Mouse (Mus musculus): ENCODE data around the gene Pitpnb. TPM values are rescaled to one million over a fixed set of nuclear protein-coding genes. Genes with fewer than 3 reads are reported as not detected.

The Pitpnb gene
- total RNA-seq, 2 experiments from 2014 or later, result 19.4 to 20.2 TPM

GRCm38 (mm10) chr5:111393346-111394197, 63.0 kb downstream of the Pitpnb start:
- intact Hi-C loops (cut with DNase I), result no loop called here
- no peak for DNase-seq

- intact Hi-C loops (cut with DNase I), result no loop called here
- no peak for DNase-seq
These were observed 63.9 kb downstream of the Pitpnb start for GRCm38 (mm10) chr5:111394198-111395053.

- intact Hi-C loops (cut with DNase I), result no loop called here
- no peak for DNase-seq
These were observed 65.2 kb downstream of the Pitpnb start for GRCm38 (mm10) chr5:111395771-111396170.

- DNase-seq, result no peak
- intact Hi-C loops (cut with DNase I), result no loop called here
These were observed 65.6 kb downstream of the Pitpnb start for GRCm38 (mm10) chr5:111396199-111396598.

GRCm38 (mm10) chr5:111398471-111398870, 67.9 kb downstream of the Pitpnb start:
- intact Hi-C loops (cut with DNase I), result no loop called here
- DNase-seq, result no peak

- intact Hi-C loops (cut with DNase I), result no loop called here
- no peak for DNase-seq
These were observed 68.7 kb downstream of the Pitpnb start for GRCm38 (mm10) chr5:111399271-111399670.

GRCm38 (mm10) chr5:111401879-111402650, 71.5 kb downstream of the Pitpnb start:
- DNase-seq, result no peak
- intact Hi-C loops (cut with DNase I), result no loop called here

- DNase-seq, result peak in 1 of 2 experiments; percentile 43
- intact Hi-C loops (cut with DNase I), result no loop called here
These were observed 72.1 kb downstream of the Pitpnb start for GRCm38 (mm10) chr5:111402651-111402996.

- intact Hi-C loops (cut with DNase I), result no loop called here
- no peak for DNase-seq
These were observed 74.2 kb downstream of the Pitpnb start for GRCm38 (mm10) chr5:111404721-111405120.

- intact Hi-C loops (cut with DNase I), result loop anchor here (2.0 kb wide), 1 partner anchor 274 kb away; no protein-coding TSS in a partner anchor
- DNase-seq, result peak in 1 of 2 experiments; percentile 48
These were observed 78.0 kb downstream of the Pitpnb start for GRCm38 (mm10) chr5:111408470-111409105.

- no peak for DNase-seq
- intact Hi-C loops (cut with DNase I), result loop anchor here (2.0 to 5.0 kb wide), 3 partner anchors 163 to 273 kb away; no protein-coding TSS in a partner anchor
These were observed 79.0 kb downstream of the Pitpnb start for GRCm38 (mm10) chr5:111409412-111410044.

GRCm38 (mm10) chr5:111410665-111411064, 80.1 kb downstream of the Pitpnb start:
- intact Hi-C loops (cut with DNase I), result loop anchor here (5.0 kb wide), 2 partner anchors 162 to 212 kb away; no protein-coding TSS in a partner anchor
- DNase-seq, result no peak

- intact Hi-C loops (cut with DNase I), result loop anchor here (2.0 to 5.0 kb wide), 3 partner anchors 158 to 741 kb away; no protein-coding TSS in a partner anchor
These were observed 83.6 kb downstream of the Pitpnb start for GRCm38 (mm10) chr5:111414192-111414591.

GRCm38 (mm10) chr5:111414770-111415249, 84.2 kb downstream of the Pitpnb start:
- no peak for DNase-seq
- intact Hi-C loops (cut with DNase I), result loop anchor here (2.0 to 5.0 kb wide), 4 partner anchors 157 to 740 kb away; no protein-coding TSS in a partner anchor

More at GRCm38 (mm10) chr5:111414192-111414591, 83.6 kb downstream of the Pitpnb start:
- peak; percentile 77 to 84 for DNase-seq

- DNase-seq, result no peak
- intact Hi-C loops (cut with DNase I), result loop anchor here (2.0 to 5.0 kb wide), 2 partner anchors 387 to 739 kb away; no protein-coding TSS in a partner anchor
These were observed 85.0 kb downstream of the Pitpnb start for GRCm38 (mm10) chr5:111415575-111415974.

GRCm38 (mm10) chr5:111416048-111416447, 85.5 kb downstream of the Pitpnb start:
- DNase-seq, result no peak
- intact Hi-C loops (cut with DNase I), result loop anchor here (5.0 kb wide), 1 partner anchor 386 kb away; no protein-coding TSS in a partner anchor

- intact Hi-C loops (cut with DNase I), result loop anchor here (5.0 kb wide), 1 partner anchor 386 kb away; no protein-coding TSS in a partner anchor
- DNase-seq, result peak; percentile 86 to 89
These were observed 86.2 kb downstream of the Pitpnb start, which contains the start of gene Mn1 for GRCm38 (mm10) chr5:111416591-111417374. Mn1 (plus strand) TSS chr5:111417362.
